Mouse (Mus musculus): ENCODE data around the gene Gpc6. TPM values are rescaled to one million over a fixed set of nuclear protein-coding genes. Genes with fewer than 3 reads are reported as not detected.

Gene Gpc6
- polyA plus RNA-seq, 1 experiment from 2014 or later = 49.0 TPM

DNA sequence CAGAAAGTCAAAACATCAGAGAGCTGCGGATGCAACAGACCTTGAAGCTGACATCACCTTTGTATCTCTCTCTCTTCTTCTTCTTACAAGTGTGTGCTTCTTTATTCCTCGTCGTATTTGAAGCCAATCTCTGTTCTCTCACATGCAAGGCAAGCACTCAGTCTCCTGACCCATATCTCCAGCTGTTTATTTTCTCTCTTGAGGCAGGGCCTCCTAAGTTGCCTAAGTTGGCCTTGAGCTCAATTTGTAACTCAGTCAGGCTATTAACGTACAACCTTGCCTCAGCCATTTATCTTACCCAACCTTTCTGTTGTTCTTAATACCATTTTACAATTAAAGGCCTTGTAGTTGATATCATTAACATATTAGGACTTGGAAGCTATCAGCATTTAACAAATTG lies 637.0 kb downstream of the Gpc6 start:
- no peak overlapping the region for H3K4me2 ChIP-seq
- H3K27ac ChIP-seq = no peak overlapping the region
- 87% methylated on average over 4 of the region's 4 CpGs for WGBS
- no peak for ATAC-seq (ENCODE audit: insufficient number of reproducible peaks, insufficient read depth, low FRiP score, low TSS enrichment, low read depth)
- no peaks in the 10 kb centered on the region for H3K36me3 ChIP-seq
- no peak overlapping the region for H3K9ac ChIP-seq (replicated peaks)
- no peaks in the 10 kb centered on the region for H3K9me3 ChIP-seq
- no peaks in the 10 kb centered on the region for H3K27me3 ChIP-seq
- H3K4me1 ChIP-seq (replicated peaks) = no peaks in the 10 kb centered on the region
- no peak overlapping the region for H3K4me3 ChIP-seq (replicated peaks)

DNA sequence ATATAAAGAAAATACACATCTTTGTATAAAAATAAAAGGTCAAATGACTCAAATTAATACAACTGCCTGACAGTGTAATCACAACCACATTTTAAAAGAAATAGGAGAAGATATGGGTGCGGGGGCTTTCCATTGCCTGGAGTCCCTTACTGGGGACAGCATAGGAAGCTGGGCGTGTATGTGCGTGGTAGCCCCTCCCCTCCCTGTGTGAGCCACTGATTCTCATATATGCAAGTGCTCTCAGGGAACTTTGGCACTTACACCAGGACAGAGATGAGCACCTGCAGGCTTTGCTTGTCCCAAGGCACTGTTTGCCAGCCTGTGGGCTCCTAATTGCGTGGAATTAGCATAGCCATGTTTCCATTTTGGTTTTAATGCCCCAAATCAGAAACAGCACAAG lies 644.2 kb downstream of the Gpc6 start:
- Histone ChIP-seq H3K27ac (no peak overlapping the region), H3K9ac (replicated peaks) (no peak overlapping the region), H3K4me2 (no peak overlapping the region), H3K27me3 (no peaks in the 10 kb centered on the region), H3K4me1 (replicated peaks) (peaks cover 10% of the 10 kb centered on the region), H3K4me3 (replicated peaks) (no peak overlapping the region), H3K36me3 (no peaks in the 10 kb centered on the region), H3K9me3 (no peaks in the 10 kb centered on the region)
- ATAC-seq (ENCODE audit: insufficient number of reproducible peaks, insufficient read depth, low FRiP score, low TSS enrichment, low read depth) = no peak
- WGBS = 69% methylated on average over 4 of the region's 4 CpGs

DNA sequence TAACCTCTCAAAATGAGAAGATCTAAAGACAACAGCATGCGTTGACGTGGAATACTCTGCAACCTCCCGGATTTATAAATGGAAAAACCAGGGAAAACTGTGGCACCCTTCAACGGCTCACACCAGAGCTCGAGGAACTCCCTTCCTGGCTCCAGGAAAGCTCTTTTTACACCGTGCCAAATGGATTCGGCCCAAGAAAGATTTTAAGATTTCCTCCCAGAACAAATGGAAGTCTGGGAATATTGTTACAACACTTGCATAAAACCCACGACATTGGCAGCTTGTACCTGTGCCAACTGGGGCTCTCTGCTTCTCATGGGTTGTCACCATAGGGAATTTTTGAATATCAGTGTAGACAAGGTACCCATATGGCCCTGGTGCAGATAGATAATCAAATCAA lies 647.1 kb downstream of the Gpc6 start:
- H3K9me3 ChIP-seq = no peaks in the 10 kb centered on the region
- no peak for ATAC-seq (ENCODE audit: insufficient number of reproducible peaks, insufficient read depth, low FRiP score, low TSS enrichment, low read depth)
- no peaks in the 10 kb centered on the region for H3K27me3 ChIP-seq
- H3K4me1 ChIP-seq (replicated peaks) = peaks cover 10% of the 10 kb centered on the region
- no peak overlapping the region for H3K4me3 ChIP-seq (replicated peaks)
- no peak overlapping the region for H3K27ac ChIP-seq
- 77% methylated on average over 8 of the region's 8 CpGs for WGBS
- H3K36me3 ChIP-seq = no peaks in the 10 kb centered on the region
- H3K9ac ChIP-seq (replicated peaks) = no peak overlapping the region
- no peak overlapping the region for H3K4me2 ChIP-seq

DNA sequence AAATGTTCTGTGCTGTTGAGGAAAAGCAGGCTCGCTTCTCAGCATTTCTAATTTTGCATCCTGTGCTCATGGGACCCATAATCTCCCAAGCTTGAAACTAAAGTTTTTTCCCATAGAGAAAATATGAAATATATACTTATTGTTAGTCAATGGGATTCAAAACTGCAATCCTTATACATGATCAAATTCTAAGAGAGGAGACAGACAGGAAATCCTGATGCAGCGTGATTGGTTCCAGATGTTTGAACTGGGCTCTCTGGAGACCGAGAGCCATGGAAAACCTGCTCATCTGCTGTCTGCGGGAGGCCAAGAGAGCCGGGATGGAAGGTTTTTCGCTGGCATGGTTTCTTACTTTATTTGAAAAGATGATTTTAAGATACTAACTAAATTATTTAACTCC lies 649.1 kb downstream of the Gpc6 start:
- ATAC-seq (ENCODE audit: insufficient number of reproducible peaks, insufficient read depth, low FRiP score, low TSS enrichment, low read depth) = no peak
- 58% methylated on average over 6 of the region's 6 CpGs for WGBS
- no peaks in the 10 kb centered on the region for H3K36me3 ChIP-seq

DNA sequence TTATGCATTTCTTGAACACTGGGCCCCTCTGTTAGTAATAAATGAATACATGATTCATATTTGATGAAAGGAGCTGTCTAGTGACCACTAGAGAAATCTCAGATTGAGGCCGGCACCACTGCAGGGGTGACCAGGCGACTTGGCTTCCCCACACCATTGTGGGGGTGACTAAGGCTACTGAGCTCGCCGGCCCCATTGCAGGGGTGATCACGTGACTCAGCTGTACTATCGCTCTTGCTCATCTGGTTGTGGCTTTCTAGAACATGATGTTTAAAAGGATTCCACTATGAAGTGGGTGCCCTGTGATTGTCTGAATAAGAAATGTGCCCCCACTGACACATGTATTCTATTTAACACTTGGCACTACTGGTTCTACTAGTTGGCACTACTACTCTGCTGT lies 656.6 kb downstream of the Gpc6 start:
- Histone ChIP-seq H3K27me3 (no peaks in the 10 kb centered on the region), H3K36me3 (no peaks in the 10 kb centered on the region), H3K9ac (replicated peaks) (no peak overlapping the region), H3K4me1 (replicated peaks) (peaks cover 7% of the 10 kb centered on the region; the same call in 1 of the 2 replicates), H3K9me3 (no peaks in the 10 kb centered on the region), H3K4me2 (no peak overlapping the region), H3K4me3 (replicated peaks) (no peak overlapping the region), H3K27ac (no peak overlapping the region)
- ATAC-seq (ENCODE audit: insufficient number of reproducible peaks, insufficient read depth, low FRiP score, low TSS enrichment, low read depth) = no peak
- 92% methylated on average over 6 of the region's 6 CpGs for WGBS

More for the DNA sequence above, 649.1 kb downstream of the Gpc6 start:
- Histone ChIP-seq H3K4me2 (no peak overlapping the region), H3K4me1 (replicated peaks) (peaks cover 16% of the 10 kb centered on the region), H3K9me3 (no peaks in the 10 kb centered on the region), H3K27me3 (no peaks in the 10 kb centered on the region), H3K27ac (no peak overlapping the region), H3K4me3 (replicated peaks) (no peak overlapping the region), H3K9ac (replicated peaks) (no peak overlapping the region)

DNA sequence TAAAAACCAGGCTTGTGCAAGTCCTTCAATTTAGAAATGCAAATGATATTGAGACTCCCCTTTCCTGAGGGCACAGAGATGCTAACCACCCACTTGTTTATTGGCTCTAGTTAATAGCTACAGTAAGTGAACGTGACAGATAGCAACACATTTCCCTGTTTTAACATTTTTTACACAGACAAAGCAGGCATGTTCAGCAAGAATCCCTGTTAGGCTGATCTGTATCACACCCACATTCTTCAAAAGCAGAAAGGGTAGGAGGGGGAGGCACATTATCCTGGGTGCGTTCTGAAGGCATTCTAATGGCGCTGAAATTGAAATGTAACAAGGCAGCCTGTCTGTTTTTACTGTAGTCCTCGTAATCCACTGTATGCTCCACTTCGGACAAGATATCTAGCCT lies 674.6 kb downstream of the Gpc6 start:
- no peaks in the 10 kb centered on the region for H3K36me3 ChIP-seq
- H3K27ac ChIP-seq = no peak overlapping the region
- H3K4me1 ChIP-seq (replicated peaks) = no peaks in the 10 kb centered on the region
- H3K9ac ChIP-seq (replicated peaks) = no peak overlapping the region
- 72% methylated on average over 5 of the region's 5 CpGs for WGBS
- H3K4me2 ChIP-seq = no peak overlapping the region
- H3K9me3 ChIP-seq = no peaks in the 10 kb centered on the region
- H3K4me3 ChIP-seq (replicated peaks) = no peak overlapping the region
- ATAC-seq (ENCODE audit: insufficient number of reproducible peaks, insufficient read depth, low FRiP score, low TSS enrichment, low read depth) = no peak
- no peaks in the 10 kb centered on the region for H3K27me3 ChIP-seq

DNA sequence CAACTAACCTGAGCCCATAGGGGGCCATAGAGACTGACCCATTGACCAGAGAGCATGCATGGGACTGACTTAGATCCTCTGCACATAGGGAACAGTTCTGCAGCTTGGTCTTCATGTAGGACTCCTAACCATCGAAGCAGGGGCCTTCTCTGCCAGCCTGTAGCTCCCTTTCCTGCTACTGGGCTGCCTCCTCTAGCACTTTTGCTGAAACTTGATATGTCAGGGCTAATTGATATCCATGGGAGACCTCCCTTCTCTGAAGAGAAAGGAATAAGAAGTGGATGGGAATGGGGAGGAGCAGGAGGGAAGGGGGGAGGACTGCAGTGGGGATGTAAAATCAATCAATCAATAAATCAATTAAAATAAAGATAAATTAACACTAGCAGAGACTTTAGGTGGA lies 678.7 kb downstream of the Gpc6 start:
- Histone ChIP-seq H3K36me3 (no peaks in the 10 kb centered on the region), H3K27ac (no peak overlapping the region), H3K27me3 (no peaks in the 10 kb centered on the region), H3K9ac (replicated peaks) (no peak overlapping the region), H3K4me3 (replicated peaks) (no peak overlapping the region), H3K9me3 (no peaks in the 10 kb centered on the region), H3K4me1 (replicated peaks) (no peaks in the 10 kb centered on the region), H3K4me2 (no peak overlapping the region)
- WGBS = 74% methylated on average over 1 of the region's 1 CpGs
- no peak for ATAC-seq (ENCODE audit: insufficient number of reproducible peaks, insufficient read depth, low FRiP score, low TSS enrichment, low read depth)

DNA sequence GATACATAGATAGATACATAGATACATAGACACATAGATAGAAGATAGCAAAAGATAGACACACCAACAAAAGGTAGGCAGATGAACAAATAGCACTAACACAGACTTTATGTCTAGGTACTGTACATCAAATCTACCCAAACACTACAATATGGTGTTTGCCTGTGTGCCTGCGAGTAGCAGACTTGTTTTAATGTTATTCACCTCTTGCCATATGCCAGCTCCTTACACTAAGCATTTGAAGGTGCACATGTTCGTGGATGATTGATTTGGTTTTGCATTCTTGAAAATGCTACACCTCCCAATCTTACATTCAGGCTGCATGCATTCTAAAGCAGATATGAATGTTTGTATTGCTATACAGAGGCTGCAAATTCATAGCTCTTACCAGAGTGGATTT lies 680.6 kb downstream of the Gpc6 start:
- Histone ChIP-seq H3K4me3 (replicated peaks) (no peak overlapping the region), H3K27me3 (no peaks in the 10 kb centered on the region), H3K36me3 (no peaks in the 10 kb centered on the region), H3K27ac (no peak overlapping the region), H3K9me3 (peaks cover 4% of the 10 kb centered on the region; the same call in 1 of the 2 replicates), H3K4me2 (no peak overlapping the region), H3K4me1 (replicated peaks) (no peaks in the 10 kb centered on the region), H3K9ac (replicated peaks) (no peak overlapping the region)
- no peak for ATAC-seq (ENCODE audit: insufficient number of reproducible peaks, insufficient read depth, low FRiP score, low TSS enrichment, low read depth)
- WGBS = 87% methylated on average over 2 of the region's 2 CpGs

DNA sequence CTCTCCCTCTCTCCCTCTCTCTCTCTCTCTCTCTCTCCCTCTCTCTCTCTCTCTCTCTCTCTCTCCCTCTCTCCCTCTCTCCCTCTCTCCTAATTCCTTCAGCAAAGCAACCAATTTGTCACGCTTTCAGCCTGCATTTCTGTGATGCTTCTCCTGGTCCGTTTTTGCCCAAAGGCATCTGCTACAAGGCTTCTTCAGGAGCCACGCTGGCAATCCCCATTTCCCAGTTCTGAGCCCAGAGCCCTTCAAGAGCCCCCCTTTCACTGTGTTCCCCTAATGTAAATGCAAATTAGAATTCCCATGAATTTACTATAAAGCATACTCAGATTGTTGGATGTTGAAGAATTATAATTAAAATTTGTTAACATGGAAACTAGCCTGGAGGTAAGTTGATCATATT lies 686.0 kb downstream of the Gpc6 start:
- Histone ChIP-seq H3K36me3 (no peaks in the 10 kb centered on the region), H3K9me3 (peaks cover 4% of the 10 kb centered on the region; the same call in 1 of the 2 replicates), H3K27ac (no peak overlapping the region), H3K9ac (replicated peaks) (no peak overlapping the region), H3K27me3 (no peaks in the 10 kb centered on the region), H3K4me1 (replicated peaks) (no peaks in the 10 kb centered on the region), H3K4me3 (replicated peaks) (no peak overlapping the region), H3K4me2 (no peak overlapping the region)
- ATAC-seq (ENCODE audit: insufficient number of reproducible peaks, insufficient read depth, low FRiP score, low TSS enrichment, low read depth) = no peak
- 76% methylated on average over 3 of the region's 3 CpGs for WGBS

DNA sequence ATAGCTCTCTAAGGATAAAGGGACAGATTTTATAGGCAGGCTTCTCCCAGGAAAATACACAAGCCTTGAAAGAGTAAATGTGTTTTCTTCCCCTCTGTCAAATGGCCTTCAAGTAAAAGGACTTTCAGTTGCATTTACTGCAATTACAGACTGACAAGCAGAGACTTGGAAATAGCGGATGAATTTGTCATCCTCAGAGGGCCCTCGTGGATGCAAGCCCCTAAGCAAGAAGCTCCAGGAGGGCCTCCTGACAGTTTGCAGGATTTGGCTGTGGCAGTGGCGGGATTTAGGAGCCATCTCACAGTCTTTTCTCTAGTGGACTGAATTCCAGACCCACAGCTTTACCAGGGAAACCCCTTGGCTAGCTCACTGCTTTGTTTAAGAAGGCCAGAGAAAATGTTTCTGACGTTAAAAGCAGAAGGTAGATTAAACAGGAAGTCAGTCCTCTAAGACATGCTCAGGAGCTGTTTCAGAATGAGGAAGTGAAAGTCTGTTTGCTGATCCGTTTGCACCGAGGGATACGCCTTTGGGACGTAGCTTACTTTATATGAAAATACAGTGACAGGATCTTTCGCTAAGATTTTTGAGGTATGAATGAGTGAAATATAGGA lies 700.1 kb downstream of the Gpc6 start:
- Histone ChIP-seq H3K27ac (no peak overlapping the region), H3K4me2 (no peak overlapping the region), H3K27me3 (no peaks in the 10 kb centered on the region), H3K9ac (replicated peaks) (no peak overlapping the region), H3K36me3 (no peaks in the 10 kb centered on the region), H3K9me3 (no peaks in the 10 kb centered on the region), H3K4me3 (replicated peaks) (no peak overlapping the region), H3K4me1 (replicated peaks) (peaks cover 14% of the 10 kb centered on the region)
- WGBS = 71% methylated on average over 9 of the region's 9 CpGs
- no peak for ATAC-seq (ENCODE audit: insufficient number of reproducible peaks, insufficient read depth, low FRiP score, low TSS enrichment, low read depth)

DNA sequence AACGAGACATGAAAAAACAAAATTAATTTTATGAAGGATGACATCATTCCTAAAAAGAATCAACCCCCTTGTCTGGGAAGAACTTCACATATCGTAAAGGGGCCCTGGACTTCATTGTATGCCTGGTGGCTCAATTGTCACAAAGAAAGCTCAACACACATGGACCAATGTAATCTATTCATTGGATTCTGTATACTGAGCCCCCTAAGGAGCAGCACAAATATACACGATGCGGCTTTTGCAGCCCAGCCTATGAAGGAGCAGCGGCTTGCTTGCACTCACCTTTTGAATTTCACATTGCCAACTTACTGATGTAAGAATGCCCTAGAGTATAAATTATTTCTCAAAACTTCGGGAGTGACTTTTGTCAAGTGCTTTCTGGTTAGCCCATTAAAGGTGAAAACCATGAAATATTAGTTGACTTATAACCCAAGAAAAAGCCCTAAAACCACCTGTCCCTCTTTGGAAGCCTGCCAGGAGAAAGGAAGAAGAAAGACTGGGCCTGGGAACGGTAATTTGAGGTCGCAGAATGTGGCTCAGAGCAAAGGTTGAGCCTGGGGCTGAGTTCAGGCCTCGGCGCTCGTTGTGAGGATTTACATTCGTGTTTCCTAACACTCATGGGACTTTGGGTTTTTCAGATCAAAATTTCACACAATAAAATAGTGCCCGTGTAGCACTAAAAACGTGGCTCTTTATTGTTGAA lies 709.3 kb downstream of the Gpc6 start:
- H3K4me1 ChIP-seq (replicated peaks) = peaks cover 7% of the 10 kb centered on the region; the same call in 1 of the 2 replicates
- H3K4me2 ChIP-seq = no peak overlapping the region
- no peak overlapping the region for H3K9ac ChIP-seq (replicated peaks)
- H3K27me3 ChIP-seq = no peaks in the 10 kb centered on the region
- H3K9me3 ChIP-seq = no peaks in the 10 kb centered on the region
- no peak for ATAC-seq (ENCODE audit: insufficient number of reproducible peaks, insufficient read depth, low FRiP score, low TSS enrichment, low read depth)
- WGBS = 50% methylated on average over 14 of the region's 14 CpGs
- H3K27ac ChIP-seq = no peak overlapping the region
- no peak overlapping the region for H3K4me3 ChIP-seq (replicated peaks)
- H3K36me3 ChIP-seq = no peaks in the 10 kb centered on the region

DNA sequence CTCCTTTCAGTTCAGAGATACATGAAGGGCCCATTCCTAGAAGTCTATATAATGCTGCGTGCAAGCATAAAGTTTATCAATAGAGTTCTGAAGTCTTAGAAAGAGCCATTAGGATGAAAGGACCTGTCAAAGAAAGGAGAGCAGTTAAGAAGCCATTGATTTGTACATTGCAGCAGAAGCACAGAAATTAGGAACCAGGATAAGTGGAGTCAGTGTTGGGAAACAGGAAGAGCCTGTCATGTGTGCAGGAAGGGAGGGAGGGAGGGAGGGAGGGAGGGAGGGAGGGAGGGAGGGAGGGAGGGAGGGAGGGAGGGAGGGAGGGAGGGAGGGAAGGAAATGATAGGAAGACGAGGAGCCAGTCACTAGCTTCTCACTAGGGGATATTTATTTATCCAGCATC lies 716.7 kb downstream of the Gpc6 start:
- H3K9me3 ChIP-seq = no peaks in the 10 kb centered on the region
- H3K9ac ChIP-seq (replicated peaks) = no peak overlapping the region
- no peak overlapping the region for H3K27ac ChIP-seq
- no peaks in the 10 kb centered on the region for H3K27me3 ChIP-seq
- no peak for ATAC-seq (ENCODE audit: insufficient number of reproducible peaks, insufficient read depth, low FRiP score, low TSS enrichment, low read depth)
- no peak overlapping the region for H3K4me2 ChIP-seq
- no peaks in the 10 kb centered on the region for H3K4me1 ChIP-seq (replicated peaks)
- WGBS = 90% methylated on average over 2 of the region's 2 CpGs
- H3K36me3 ChIP-seq = no peaks in the 10 kb centered on the region
- H3K4me3 ChIP-seq (replicated peaks) = no peak overlapping the region

Data from limb, embryonic 12.5 days (tissue).